23 mouse cellular contexts compared by ENCODE assay signal in the genomic region with DNA sequence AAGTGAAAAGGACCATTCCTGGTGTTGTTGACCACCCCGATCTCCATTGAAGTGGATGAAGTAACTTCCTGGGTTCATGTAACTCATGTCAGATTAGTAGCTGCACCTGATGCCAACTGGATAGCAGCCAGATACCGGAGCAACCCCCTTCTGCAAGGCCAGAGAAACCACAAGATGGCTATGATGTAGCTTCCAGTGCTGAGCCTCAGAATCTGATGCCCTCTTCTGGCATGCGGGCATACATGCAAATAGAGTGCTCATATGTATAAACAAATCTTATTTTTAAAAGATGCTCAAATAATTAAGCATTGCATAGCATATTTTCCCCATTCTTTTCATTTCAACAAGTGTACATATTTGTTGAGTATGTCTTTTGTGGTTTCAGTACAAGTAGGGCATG. TPM values are rescaled to one million over a fixed set of nuclear protein-coding genes. Genes with fewer than 3 reads are reported as not detected.
DNase-seq lines count a peak whose midpoint lies in the region; ATAC-seq and TF ChIP-seq lines count a peak whose summit lies in the region.
"Had no signal": no experiment of that assay in that cellular context is flagged by ENCODE, and none has a peak within 500 bp of the region (broad histone marks: within the 10 kb centered on the region; RNA-seq: fewer than 3 reads in every experiment).

No protein-coding gene starts in this region.

- H3K27me3 ChIP-seq in hindbrain, postnatal 0 days (ENCODE audit: insufficient read depth, low read length), result no peaks in the 10 kb centered on the region
- peaks cover 11% of the 10 kb centered on the region; the same call in 1 of the 2 replicates for H3K27me3 ChIP-seq in hindbrain, embryonic 14.5 days (ENCODE audit: control insufficient read depth, insufficient read depth, low read length)
- H3K27me3 ChIP-seq in liver, postnatal 0 days (ENCODE audit: insufficient read depth, low read length), result no peaks in the 10 kb centered on the region
- H3K27me3 ChIP-seq in liver, embryonic 12.5 days (replicated peaks), result peaks cover 11% of the 10 kb centered on the region; the same call in 1 of the 2 replicates
- H3K27me3 ChIP-seq in forebrain, embryonic 13.5 days, result peaks cover 19% of the 10 kb centered on the region
- H3K27me3 ChIP-seq in embryonic facial prominence, embryonic 10.5 days (replicated peaks; ENCODE audit: low read depth, poor library complexity, severe bottlenecking), result peaks cover 26% of the 10 kb centered on the region

- no peaks in the 10 kb centered on the region for H3K36me3 ChIP-seq in hindbrain, postnatal 0 days (ENCODE audit: insufficient read depth, low read length)
- H3K36me3 ChIP-seq in hindbrain, embryonic 14.5 days (replicated peaks; ENCODE audit: control insufficient read depth, insufficient read depth), result no peaks in the 10 kb centered on the region
- no peaks in the 10 kb centered on the region for H3K36me3 ChIP-seq in liver, postnatal 0 days (replicated peaks; ENCODE audit: insufficient read depth, low read length)
- no peaks in the 10 kb centered on the region for H3K36me3 ChIP-seq in liver, embryonic 12.5 days
- no peaks in the 10 kb centered on the region for H3K36me3 ChIP-seq in forebrain, embryonic 13.5 days (ENCODE audit: poor library complexity, severe bottlenecking)
- no peaks in the 10 kb centered on the region for H3K36me3 ChIP-seq in embryonic facial prominence, embryonic 10.5 days (replicated peaks)
- H3K36me3 ChIP-seq: embryonic facial prominence, embryonic 13.5 days; forebrain, embryonic 12.5 days; G1E; hindbrain, embryonic 12.5 days had no signal

- WGBS in hindbrain, postnatal 0 days, result 73% methylated on average over 3 of the region's 3 CpGs
- 82% methylated on average over 3 of the region's 3 CpGs for WGBS in hindbrain, embryonic 14.5 days
- WGBS in liver, postnatal 0 days (ENCODE audit: insufficient replicate concordance), result 51% methylated on average over 3 of the region's 3 CpGs
- 45% methylated on average over 3 of the region's 3 CpGs for WGBS in liver, embryonic 12.5 days (ENCODE audit: insufficient replicate concordance)
- WGBS in forebrain, embryonic 13.5 days, result 87% methylated on average over 3 of the region's 3 CpGs
- WGBS in embryonic facial prominence, embryonic 10.5 days, result 90% methylated on average over 3 of the region's 3 CpGs

- no peaks in the 10 kb centered on the region for H3K9me3 ChIP-seq in hindbrain, postnatal 0 days (ENCODE audit: low read length)
- no peaks in the 10 kb centered on the region for H3K9me3 ChIP-seq in hindbrain, embryonic 14.5 days (ENCODE audit: control insufficient read depth, low read length)
- H3K9me3 ChIP-seq in liver, postnatal 0 days (ENCODE audit: low read length), result no peaks in the 10 kb centered on the region
- no peaks in the 10 kb centered on the region for H3K9me3 ChIP-seq in liver, embryonic 12.5 days (replicated peaks)
- H3K9me3 ChIP-seq in forebrain, embryonic 13.5 days (replicated peaks), result no peaks in the 10 kb centered on the region
- no peaks in the 10 kb centered on the region for H3K9me3 ChIP-seq in embryonic facial prominence, embryonic 10.5 days
- H3K9me3 ChIP-seq: embryonic facial prominence, embryonic 13.5 days; forebrain, embryonic 12.5 days; G1E; hindbrain, embryonic 12.5 days had no signal

- ATAC-seq in hindbrain, postnatal 0 days, result no peak
- no peak for ATAC-seq in hindbrain, embryonic 14.5 days (ENCODE audit: low FRiP score)
- ATAC-seq in liver, postnatal 0 days, result no peak
- ATAC-seq in liver, embryonic 12.5 days, result no peak
- ATAC-seq in megakaryocyte progenitor cell, adult 5-6 weeks (replicated peaks; ENCODE audit: poor library complexity), result peak; percentile 26; the same call in 1 of the 2 replicates
- ATAC-seq in forebrain, embryonic 13.5 days, result no peak
- ATAC-seq: activated CD4-positive, CD25-positive, alpha-beta regulatory T cell, adult 4 months; forebrain, postnatal 0 days had no signal

- H3K9ac ChIP-seq in hindbrain, postnatal 0 days (replicated peaks; ENCODE audit: low read length), result no peak overlapping the region
- no peak overlapping the region for H3K9ac ChIP-seq in hindbrain, embryonic 14.5 days
- H3K9ac ChIP-seq in liver, postnatal 0 days (replicated peaks), result no peak overlapping the region
- no peak overlapping the region for H3K9ac ChIP-seq in liver, embryonic 12.5 days
- no peak overlapping the region for H3K9ac ChIP-seq in forebrain, embryonic 13.5 days
- H3K9ac ChIP-seq: embryonic facial prominence, embryonic 13.5 days; forebrain, embryonic 12.5 days; forebrain, postnatal 0 days; hindbrain, embryonic 12.5 days had no signal

- no peak for DNase-seq in hindbrain, postnatal 0 days (ENCODE audit: low spot score)
- DNase-seq in hindbrain, embryonic 14.5 days (ENCODE audit: low spot score), result no peak
- DNase-seq in liver, postnatal 0 days, result no peak
- peak; percentile 16 for DNase-seq in A20 (ENCODE audit: low read depth, low spot score)
- no peak for DNase-seq in embryonic facial prominence, embryonic 10.5 days (ENCODE audit: low spot score)
- DNase-seq: adrenal gland, postnatal 14 days; cerebellum, adult 11-12 months; cerebellum, adult 9-10 months; cerebellum, postnatal 25 days; forebrain, postnatal 0 days; gastrocnemius, postnatal 14 days; heart, postnatal 10 days; heart, postnatal 4 days had no signal

- peaks cover 8% of the 10 kb centered on the region; the same call in 1 of the 2 replicates for H3K4me1 ChIP-seq in hindbrain, postnatal 0 days (ENCODE audit: insufficient read depth, low read length)
- 0 out of 2 replicates have a peak, but pooled peaks cover 7% of the 10 kb centered on the region for H3K4me1 ChIP-seq in hindbrain, embryonic 14.5 days (replicated peaks; ENCODE audit: control insufficient read depth, insufficient read depth, low read length)
- H3K4me1 ChIP-seq in liver, postnatal 0 days (ENCODE audit: insufficient read depth), result 0 out of 2 replicates have a peak, but pooled peaks cover 2% of the 10 kb centered on the region
- peaks cover 14% of the 10 kb centered on the region for H3K4me1 ChIP-seq in liver, embryonic 12.5 days
- H3K4me1 ChIP-seq in forebrain, embryonic 13.5 days, result peaks cover 4% of the 10 kb centered on the region; the same call in 1 of the 2 replicates
- peaks cover 8% of the 10 kb centered on the region for H3K4me1 ChIP-seq in embryonic facial prominence, embryonic 10.5 days

- no peak overlapping the region for H3K4me3 ChIP-seq in hindbrain, postnatal 0 days (ENCODE audit: low read length)
- H3K4me3 ChIP-seq in hindbrain, embryonic 14.5 days (replicated peaks; ENCODE audit: low read length), result no peak overlapping the region
- no peak overlapping the region for H3K4me3 ChIP-seq in liver, postnatal 0 days (ENCODE audit: low read depth, low read length)
- no peak overlapping the region for H3K4me3 ChIP-seq in liver, embryonic 12.5 days
- no peak overlapping the region for H3K4me3 ChIP-seq in forebrain, embryonic 13.5 days
- no peak overlapping the region for H3K4me3 ChIP-seq in embryonic facial prominence, embryonic 10.5 days
- H3K4me3 ChIP-seq: embryonic facial prominence, embryonic 13.5 days; forebrain, embryonic 12.5 days; hindbrain, embryonic 12.5 days had no signal

- TF ChIP-seq EP300 in liver, postnatal 0 days (IDR thresholded peaks at IDR 0.05; ENCODE audit: low read depth), result no peak

- no peak overlapping the region for H3K4me2 ChIP-seq in hindbrain, postnatal 0 days (ENCODE audit: low read depth, low read length)
- no peak overlapping the region for H3K4me2 ChIP-seq in hindbrain, embryonic 14.5 days (replicated peaks)
- H3K4me2 ChIP-seq in liver, postnatal 0 days (ENCODE audit: low read depth, low read length), result no peak overlapping the region
- no peak overlapping the region for H3K4me2 ChIP-seq in liver, embryonic 12.5 days
- H3K4me2 ChIP-seq in forebrain, embryonic 13.5 days, result no peak overlapping the region
- H3K4me2 ChIP-seq: embryonic facial prominence, embryonic 13.5 days; forebrain, embryonic 12.5 days; hindbrain, embryonic 12.5 days had no signal

- TF ChIP-seq CTCF in hindbrain, postnatal 0 days (IDR thresholded peaks at IDR 0.05; ENCODE audit: low read depth), result peak; percentile 17
- TF ChIP-seq CTCF in liver, postnatal 0 days (IDR thresholded peaks at IDR 0.05; ENCODE audit: low read depth), result peak; percentile 48

- H3K27ac ChIP-seq in hindbrain, postnatal 0 days, result no peak overlapping the region
- no peak overlapping the region for H3K27ac ChIP-seq in hindbrain, embryonic 14.5 days
- H3K27ac ChIP-seq in liver, postnatal 0 days (ENCODE audit: low read depth), result no peak overlapping the region
- no peak overlapping the region for H3K27ac ChIP-seq in liver, embryonic 12.5 days
- H3K27ac ChIP-seq in forebrain, embryonic 13.5 days, result no peak overlapping the region
- no peak overlapping the region for H3K27ac ChIP-seq in embryonic facial prominence, embryonic 10.5 days (replicated peaks)
- H3K27ac ChIP-seq: embryonic facial prominence, embryonic 13.5 days; forebrain, embryonic 12.5 days; hindbrain, embryonic 12.5 days had no signal

RNA-seq across cellular contexts. Expression of a gene that starts 3.6 kb away (rescaled TPM):
- 1.3 and 7.0 TPM in 2 replicates for total RNA-seq in hindbrain, postnatal 0 days (2014; rRNA removed)
- polyA plus RNA-seq in hindbrain, postnatal 0 days (2015; fragmentation: Nextera tagmentation; extraction: Ambion mirVana), result 0.71 and 1.2 TPM in 2 replicates
- polyA plus RNA-seq in hindbrain, embryonic 14.5 days (2014; fragmentation: Nextera tagmentation; extraction: Ambion mirVana), result 0.44 and 1.4 TPM in 2 replicates
- 3.0 and 3.9 TPM in 2 replicates for polyA plus RNA-seq in liver, postnatal 0 days (2015; fragmentation: Nextera tagmentation; extraction: Ambion mirVana)
- 13.1 and 13.2 TPM in 2 replicates for polyA plus RNA-seq in liver, embryonic 12.5 days (2016; fragmentation: Nextera tagmentation; extraction: Ambion mirVana)
- 43.0 and 43.9 TPM in 2 replicates for total RNA-seq in megakaryocyte progenitor cell, adult 5-6 weeks (2015)
- 74.4 and 81.0 TPM in 2 replicates for total RNA-seq in megakaryocyte progenitor cell, adult 5-6 weeks (2017)
- 0.23 and 0.40 TPM in 2 replicates for polyA plus RNA-seq in forebrain, embryonic 13.5 days (2015; fragmentation: Nextera tagmentation; extraction: Ambion mirVana)
- 0.52 and 0.81 TPM in 2 replicates for polyA plus RNA-seq in embryonic facial prominence, embryonic 10.5 days (2016; fragmentation: Nextera tagmentation; extraction: Ambion mirVana)

RNA-seq across cellular contexts. Expression of a gene that starts 27.2 kb away (rescaled TPM):
- total RNA-seq in hindbrain, postnatal 0 days (2014; rRNA removed), result not detected in 2 replicates
- polyA plus RNA-seq in hindbrain, postnatal 0 days (2015; fragmentation: Nextera tagmentation; extraction: Ambion mirVana), result 0.13 and 0.16 TPM in 2 replicates
- not detected in 2 replicates for polyA plus RNA-seq in hindbrain, embryonic 14.5 days (2014; fragmentation: Nextera tagmentation; extraction: Ambion mirVana)
- polyA plus RNA-seq in liver, postnatal 0 days (2015; fragmentation: Nextera tagmentation; extraction: Ambion mirVana), result 17.5 and 19.0 TPM in 2 replicates
- 0.54 and 1.0 TPM in 2 replicates for polyA plus RNA-seq in liver, embryonic 12.5 days (2016; fragmentation: Nextera tagmentation; extraction: Ambion mirVana)
- total RNA-seq in megakaryocyte progenitor cell, adult 5-6 weeks (2015), result 3.2 and 3.9 TPM in 2 replicates
- 1.0 and 1.2 TPM in 2 replicates for total RNA-seq in megakaryocyte progenitor cell, adult 5-6 weeks (2017)
- not detected in 2 replicates for polyA plus RNA-seq in forebrain, embryonic 13.5 days (2015; fragmentation: Nextera tagmentation; extraction: Ambion mirVana)
- not detected in 2 replicates for polyA plus RNA-seq in embryonic facial prominence, embryonic 10.5 days (2016; fragmentation: Nextera tagmentation; extraction: Ambion mirVana)
- total RNA-seq: forebrain, postnatal 0 days; gastrocnemius, adult 18-20 months; gastrocnemius, postnatal 14 days had no signal
- polyA plus RNA-seq: cortical plate, adult 2 months; forebrain, embryonic 12.5 days; forebrain, postnatal 0 days; G1E; hindbrain, embryonic 12.5 days had no signal
